8 mouse cellular contexts compared by ENCODE assay signal in genomic region chr6:30896195-30896985, GRCm38 (mm10). TPM values are rescaled to one million over a fixed set of nuclear protein-coding genes. Genes with fewer than 3 reads are reported as not detected.
DNase-seq lines count a peak whose midpoint lies in the region; ATAC-seq and TF ChIP-seq lines count a peak whose summit lies in the region.

Gene Copg2 (minus strand): TSS chr6:30896794.

- peak within 1 kb of the TSS; percentile 74 for H3K27ac ChIP-seq in cortical plate, adult 2 months (ENCODE audit: insufficient read depth, low read length)

- ATAC-seq in activated CD4-positive, CD25-positive, alpha-beta regulatory T cell, adult 4 months = peak; percentile 98
- peak; percentile 98 for ATAC-seq in megakaryocyte progenitor cell, adult 5-6 weeks (replicated peaks; ENCODE audit: poor library complexity)

- TF ChIP-seq CTCF in cortical plate, adult 2 months (IDR thresholded peaks at IDR 0.05; ENCODE audit: extremely low read depth, insufficient read depth, low read length) = no peak

- TF ChIP-seq POLR2A in cortical plate, adult 2 months (IDR thresholded peaks at IDR 0.05; ENCODE audit: extremely low read depth, insufficient read depth, low read length) = peak; percentile 48; the same call in 1 of the 2 replicates

- H3K4me1 ChIP-seq in cortical plate, adult 2 months (ENCODE audit: control insufficient read depth, insufficient read depth, low read length) = no peaks in the 10 kb centered on the region

- peak within 1 kb of the TSS; percentile 50 for H3K4me3 ChIP-seq in cortical plate, adult 2 months (ENCODE audit: insufficient read depth, low read length)

- peak; percentile 98 for DNase-seq in gastrocnemius, postnatal 10 days
- peak; percentile 96 for DNase-seq in induced T-regulatory cell, adult 2 months (ENCODE audit: low read depth)
- peak; percentile 87 to 94 for DNase-seq in left cerebral cortex, adult 9 months (ENCODE audit: low spot score in 2 of 2)
- DNase-seq in right cerebral cortex, postnatal 14 days = peak; percentile 90
- peak; percentile 94 to 97 for DNase-seq in urinary bladder, postnatal 36 days (ENCODE audit: low spot score in 2 of 2)

RNA-seq across cellular contexts. Expression of gene Copg2, which starts in this region (rescaled TPM):
- polyA plus RNA-seq in activated CD4-positive, CD25-positive, alpha-beta regulatory T cell, adult 4 months (2017; shearing (Covaris generic)) = 10 to 100 TPM; 31.9 to 32.3 TPM
- 41.7 and 56.5 TPM in 2 replicates for polyA plus RNA-seq in cortical plate, adult 2 months (2012; rRNA removed)
- total RNA-seq in gastrocnemius, postnatal 10 days (2021) = 10 to 100 TPM; 31.0 to 32.3 TPM
- total RNA-seq in megakaryocyte progenitor cell, adult 5-6 weeks (2015) = 20.3 and 30.3 TPM in 2 replicates
- total RNA-seq in megakaryocyte progenitor cell, adult 5-6 weeks (2017) = 43.0 and 43.3 TPM in 2 replicates

Comparison
In these comparisons a context has a peak if more than half of its experiments do, and no peak if none do; other contexts are left out.
1. Peak in every context shown above with its lines: DNase-seq, ATAC-seq, H3K4me3 ChIP-seq and H3K27ac ChIP-seq.